Mouse (Mus musculus) neutrophil, adult 5-6 weeks (primary cell): ENCODE measurements around the gene Ldlrad1. TPM values are rescaled to one million over a fixed set of nuclear protein-coding genes. Genes with fewer than 3 reads are reported as not detected.

ENCODE experiments used
- ATAC-seq: fragments of 151-379, 151-347 bp; 2 replicates; pipeline ENCODE4 v1.8.0; 2017; ENCODE audit warnings: mild to moderate bottlenecking, moderate TSS enrichment; ENCODE audit not compliant: insufficient number of reproducible peaks, poor library complexity, low FRiP score, severe bottlenecking; ENCODE audit errors: extremely low read depth
- total RNA-seq: library from RNA; stranded (forward); fragments of 200-1000 nt; gene quantifications from 2 replicates; pipeline ENCODE4 v1.2.3, GENCODE M21; 2017

Ldlrad1 gene
- total RNA-seq: 0.70 TPM in 1 of 2 replicates, not detected in the other

GRCm38 (mm10) chr4:107208880-107209279 is at the start of gene Ldlrad1:
Gene Ldlrad1 (plus strand): TSS chr4:107209180.
- no peak for ATAC-seq

GRCm38 (mm10) chr4:107160181-107160580 is 48.8 kb upstream of the Ldlrad1 start:
- no peak for ATAC-seq

GRCm38 (mm10) chr4:107163341-107163740 is 45.6 kb upstream of the Ldlrad1 start:
- ATAC-seq: no peak

- ATAC-seq: peak; percentile 88
Measured at GRCm38 (mm10) chr4:107163756-107164587, 45.0 kb upstream of the Ldlrad1 start.

GRCm38 (mm10) chr4:107166700-107167099 is 42.3 kb upstream of the Ldlrad1 start:
- ATAC-seq: no peak

- ATAC-seq: peak; percentile 46; the same call in 1 of the 2 replicates
Measured at GRCm38 (mm10) chr4:107167798-107168197, 41.2 kb upstream of the Ldlrad1 start.

GRCm38 (mm10) chr4:107177506-107177905 is 31.5 kb upstream of the Ldlrad1 start:
- no peak for ATAC-seq

GRCm38 (mm10) chr4:107178182-107178829 is 30.7 kb upstream of the Ldlrad1 start, which contains the start of gene Tmem59:
Gene Tmem59 (plus strand): TSS chr4:107178399.
- peak; percentile 84 for ATAC-seq

GRCm38 (mm10) chr4:107178830-107179490 is 30.0 kb upstream of the Ldlrad1 start, which contains the start of gene Tceanc2:
Gene Tceanc2 (minus strand): TSS chr4:107179116.
- peak; percentile 24; the same call in 1 of the 2 replicates for ATAC-seq

GRCm38 (mm10) chr4:107179561-107179960 is 29.4 kb upstream of the Ldlrad1 start:
- no peak for ATAC-seq

GRCm38 (mm10) chr4:107180746-107181145 is 28.2 kb upstream of the Ldlrad1 start:
- no peak for ATAC-seq

GRCm38 (mm10) chr4:107181866-107182265 is 27.1 kb upstream of the Ldlrad1 start:
- no peak for ATAC-seq

- no peak for ATAC-seq
Measured at GRCm38 (mm10) chr4:107182796-107183195, 26.2 kb upstream of the Ldlrad1 start.

- no peak for ATAC-seq
Measured at GRCm38 (mm10) chr4:107183203-107183602, 25.8 kb upstream of the Ldlrad1 start.

- no peak for ATAC-seq
Measured at GRCm38 (mm10) chr4:107185703-107186102, 23.3 kb upstream of the Ldlrad1 start.

- ATAC-seq: 0 out of 2 replicates have a peak, but pooled peaks have one; percentile 41
Measured at GRCm38 (mm10) chr4:107193841-107194240, 15.1 kb upstream of the Ldlrad1 start.

- no peak for ATAC-seq
Measured at GRCm38 (mm10) chr4:107196454-107196853, 12.5 kb upstream of the Ldlrad1 start.

- ATAC-seq: no peak
Measured at GRCm38 (mm10) chr4:107198072-107198471, 10.9 kb upstream of the Ldlrad1 start.

- ATAC-seq: no peak
Measured at GRCm38 (mm10) chr4:107201779-107202178, 7.2 kb upstream of the Ldlrad1 start.
